Comparison of ENCODE assay signal across 8 mouse cellular contexts in genomic region chr3:129969432-129970395, GRCm38 (mm10). TPM values are rescaled to one million over a fixed set of nuclear protein-coding genes. Genes with fewer than 3 reads are reported as not detected.
DNase-seq lines count a peak whose midpoint lies in the region; ATAC-seq and TF ChIP-seq lines count a peak whose summit lies in the region.

Mcub (minus strand) TSS chr3:129970206.

- H3K9me3 ChIP-seq in E14TG2a.4 (ENCODE audit: low read length) = peaks cover 29% of the 10 kb centered on the region
- H3K9me3 ChIP-seq in forebrain, embryonic 16.5 days (ENCODE audit: control insufficient read depth, low read length) = no peaks in the 10 kb centered on the region
- H3K9me3 ChIP-seq in hindbrain, embryonic 13.5 days = no peaks in the 10 kb centered on the region
- no peaks in the 10 kb centered on the region for H3K9me3 ChIP-seq in midbrain, postnatal 0 days (ENCODE audit: low read length)
- H3K9me3 ChIP-seq in stomach, postnatal 0 days (ENCODE audit: control insufficient read depth, low read length) = no peaks in the 10 kb centered on the region

- H3K4me1 ChIP-seq in E14TG2a.4 (replicated peaks; ENCODE audit: low read depth, low read length) = peaks cover 4% of the 10 kb centered on the region; the same call in 1 of the 2 replicates
- H3K4me1 ChIP-seq in forebrain, embryonic 16.5 days (replicated peaks; ENCODE audit: control insufficient read depth, insufficient read depth, low read length) = peaks cover 22% of the 10 kb centered on the region
- H3K4me1 ChIP-seq in hindbrain, embryonic 13.5 days (replicated peaks) = peaks cover 24% of the 10 kb centered on the region
- peaks cover 4% of the 10 kb centered on the region; the same call in 1 of the 2 replicates for H3K4me1 ChIP-seq in liver, adult 2 months (ENCODE audit: control insufficient read depth, insufficient read depth, low read length)
- peaks cover 7% of the 10 kb centered on the region; the same call in 1 of the 2 replicates for H3K4me1 ChIP-seq in midbrain, postnatal 0 days (ENCODE audit: insufficient read depth, low read length)
- peaks cover 5% of the 10 kb centered on the region; the same call in 1 of the 2 replicates for H3K4me1 ChIP-seq in stomach, postnatal 0 days (replicated peaks; ENCODE audit: control insufficient read depth, insufficient read depth)

- peak within 1 kb of the TSS; percentile 73 for H3K4me3 ChIP-seq in E14TG2a.4 (replicated peaks; ENCODE audit: low read length)
- H3K4me3 ChIP-seq in forebrain, embryonic 16.5 days (replicated peaks; ENCODE audit: low read length) = peak within 1 kb of the TSS; percentile 63
- H3K4me3 ChIP-seq in hindbrain, embryonic 13.5 days = peak within 1 kb of the TSS; percentile 58
- peak within 1 kb of the TSS; percentile 43; the same call in 1 of the 2 replicates for H3K4me3 ChIP-seq in liver, adult 2 months (ENCODE audit: insufficient read depth, low read depth, low read length)
- H3K4me3 ChIP-seq in midbrain, postnatal 0 days (ENCODE audit: low read depth, low read length) = peak within 1 kb of the TSS; percentile 49
- H3K4me3 ChIP-seq in stomach, postnatal 0 days (ENCODE audit: low read depth, low read length) = peak within 1 kb of the TSS; percentile 63

- H3K27me3 ChIP-seq in E14TG2a.4 (ENCODE audit: insufficient read depth, low read length) = peaks cover 25% of the 10 kb centered on the region
- peaks cover 5% of the 10 kb centered on the region; the same call in 1 of the 2 replicates for H3K27me3 ChIP-seq in forebrain, embryonic 16.5 days (replicated peaks; ENCODE audit: control insufficient read depth, insufficient read depth, low read length)
- peaks cover 37% of the 10 kb centered on the region for H3K27me3 ChIP-seq in hindbrain, embryonic 13.5 days
- peaks cover 10% of the 10 kb centered on the region for H3K27me3 ChIP-seq in liver, adult 2 months (ENCODE audit: control insufficient read depth, insufficient read depth, low read length)
- peaks cover 13% of the 10 kb centered on the region for H3K27me3 ChIP-seq in midbrain, postnatal 0 days (ENCODE audit: insufficient read depth, low read length)
- H3K27me3 ChIP-seq in stomach, postnatal 0 days (ENCODE audit: control insufficient read depth, insufficient read depth, low read length) = no peaks in the 10 kb centered on the region

- H3K4me2 ChIP-seq in forebrain, embryonic 16.5 days (ENCODE audit: low read length) = peak within 1 kb of the TSS; percentile 99
- peak within 1 kb of the TSS; percentile 99 for H3K4me2 ChIP-seq in hindbrain, embryonic 13.5 days
- H3K4me2 ChIP-seq in midbrain, postnatal 0 days (ENCODE audit: low read depth, low read length, poor library complexity, severe bottlenecking) = peak within 1 kb of the TSS; percentile 100
- peak within 1 kb of the TSS; percentile 98 for H3K4me2 ChIP-seq in stomach, postnatal 0 days (replicated peaks; ENCODE audit: low read depth)

- TF ChIP-seq POLR2A in liver, adult 2 months (IDR thresholded peaks at IDR 0.05; ENCODE audit: extremely low read depth, insufficient read depth, low read length) = no peak

- TF ChIP-seq EP300 in stomach, postnatal 0 days (optimal IDR thresholded peaks at IDR 0.05) = no peak

- no peak for TF ChIP-seq CTCF in E14TG2a.4 (conservative IDR thresholded peaks at IDR 0.05; ENCODE audit: low read length)
- no peak for TF ChIP-seq CTCF in liver, adult 2 months (IDR thresholded peaks at IDR 0.05; ENCODE audit: low read depth, low read length)
- TF ChIP-seq CTCF in midbrain, postnatal 0 days (IDR thresholded peaks at IDR 0.05) = no peak
- no peak for TF ChIP-seq CTCF in stomach, postnatal 0 days (IDR thresholded peaks at IDR 0.05; ENCODE audit: low read depth)

- under 1% methylated on average over 63 of the region's 63 CpGs for WGBS in forebrain, embryonic 16.5 days
- under 1% methylated on average over 60 of the region's 63 CpGs for WGBS in hindbrain, embryonic 13.5 days
- WGBS in liver, adult 2 months = 2% methylated on average over 62 of the region's 63 CpGs
- under 1% methylated on average over 59 of the region's 63 CpGs for WGBS in midbrain, postnatal 0 days
- WGBS in stomach, postnatal 0 days = under 1% methylated on average over 56 of the region's 63 CpGs

- H3K27ac ChIP-seq in forebrain, embryonic 16.5 days (ENCODE audit: low read length) = peak within 1 kb of the TSS; percentile 29
- 0 out of 2 replicates have a peak within 1 kb of the TSS, but pooled peaks have one; percentile 9 for H3K27ac ChIP-seq in hindbrain, embryonic 13.5 days
- H3K27ac ChIP-seq in liver, adult 2 months (replicated peaks; ENCODE audit: insufficient read depth, low read depth, low read length) = no peak within 1 kb of the TSS
- no peak within 1 kb of the TSS for H3K27ac ChIP-seq in midbrain, postnatal 0 days (ENCODE audit: low read depth, low read length)
- 0 out of 2 replicates have a peak within 1 kb of the TSS, but pooled peaks have one; percentile 13 for H3K27ac ChIP-seq in stomach, postnatal 0 days (replicated peaks)

- peak; percentile 67 to 75 for DNase-seq in adrenal gland, postnatal 36 days
- no peak for DNase-seq in liver, adult 2 months (ENCODE audit: extremely low read depth, low read depth, low spot score)
- no peak for DNase-seq in midbrain, postnatal 0 days (ENCODE audit: low spot score)
- DNase-seq in stomach, postnatal 0 days (ENCODE audit: low spot score) = peak; percentile 65
- DNase-seq in right cerebral cortex, adult 18-20 months = no peak

- no peaks in the 10 kb centered on the region for H3K36me3 ChIP-seq in E14TG2a.4 (ENCODE audit: insufficient read depth, low read length)
- no peaks in the 10 kb centered on the region for H3K36me3 ChIP-seq in forebrain, embryonic 16.5 days (ENCODE audit: control insufficient read depth, insufficient read depth)
- no peaks in the 10 kb centered on the region for H3K36me3 ChIP-seq in hindbrain, embryonic 13.5 days
- H3K36me3 ChIP-seq in liver, adult 2 months (ENCODE audit: control insufficient read depth, insufficient read depth, low read length) = no peaks in the 10 kb centered on the region
- no peaks in the 10 kb centered on the region for H3K36me3 ChIP-seq in midbrain, postnatal 0 days (ENCODE audit: insufficient read depth, low read length)
- no peaks in the 10 kb centered on the region for H3K36me3 ChIP-seq in stomach, postnatal 0 days (ENCODE audit: control insufficient read depth, insufficient read depth, low read length)

- peak; percentile 26 for ATAC-seq in forebrain, embryonic 16.5 days
- peak; percentile 69 for ATAC-seq in hindbrain, embryonic 13.5 days (ENCODE audit: low FRiP score)
- peak; percentile 35 for ATAC-seq in midbrain, postnatal 0 days (ENCODE audit: low FRiP score)
- ATAC-seq in stomach, postnatal 0 days (ENCODE audit: low FRiP score, low TSS enrichment) = peak; percentile 87

- no peaks in the 10 kb centered on the region for H3K79me2 ChIP-seq in liver, adult 2 months (ENCODE audit: control insufficient read depth, insufficient read depth, low read length)

- peak within 1 kb of the TSS; percentile 59 for H3K9ac ChIP-seq in forebrain, embryonic 16.5 days (replicated peaks; ENCODE audit: low read depth, low read length)
- peak within 1 kb of the TSS; percentile 72 for H3K9ac ChIP-seq in hindbrain, embryonic 13.5 days
- peak within 1 kb of the TSS; percentile 8; the same call in 1 of the 2 replicates for H3K9ac ChIP-seq in liver, adult 2 months (ENCODE audit: low read depth, low read length)
- H3K9ac ChIP-seq in midbrain, postnatal 0 days (replicated peaks; ENCODE audit: low read length, poor library complexity, severe bottlenecking) = peak within 1 kb of the TSS; percentile 24; the same call in 1 of the 2 replicates
- H3K9ac ChIP-seq in stomach, postnatal 0 days (ENCODE audit: low read length) = peak within 1 kb of the TSS; percentile 58

RNA-seq across cellular contexts. Expression of gene Mcub, which starts in this region (rescaled TPM):
- total RNA-seq in adrenal gland, postnatal 36 days (2021) = 10 to 100 TPM in 1 of 2 experiments, 1 to 10 TPM in 1; 8.9 to 11.7 TPM
- 4.7 and 7.4 TPM in 2 replicates for polyA plus RNA-seq in forebrain, embryonic 16.5 days (2015; fragmentation: Nextera tagmentation; extraction: Ambion mirVana)
- 3.6 and 4.0 TPM in 2 replicates for polyA plus RNA-seq in hindbrain, embryonic 13.5 days (2015; fragmentation: Nextera tagmentation; extraction: Ambion mirVana)
- 0.27 TPM in 1 of 2 replicates, not detected in the other for total RNA-seq in liver, adult 2 months (2014; rRNA removed)
- 0.09 and 0.12 TPM in 2 replicates for polyA plus RNA-seq in liver, adult 2 months (2012; rRNA removed)
- total RNA-seq in midbrain, postnatal 0 days (2014; rRNA removed) = 6.0 and 6.7 TPM in 2 replicates
- polyA plus RNA-seq in midbrain, postnatal 0 days (2015; fragmentation: Nextera tagmentation; extraction: Ambion mirVana) = 6.4 and 6.9 TPM in 2 replicates
- 8.0 and 8.7 TPM in 2 replicates for polyA plus RNA-seq in stomach, postnatal 0 days (2015; fragmentation: Nextera tagmentation; extraction: Ambion mirVana)

Comparison
In these comparisons a context has a peak if more than half of its experiments do, and no peak if none do; other contexts are left out.
1. DNase-seq: peak in adrenal gland, postnatal 36 days (2 of 2) and stomach, postnatal 0 days (single experiment); none in liver, adult 2 months (single experiment), midbrain, postnatal 0 days (single experiment) and right cerebral cortex, adult 18-20 months (single experiment).
2. ATAC-seq: peak in every context shown above with its lines; median percentile 87 in stomach, postnatal 0 days; 69 in hindbrain, embryonic 13.5 days; 35 in midbrain, postnatal 0 days; 26 in forebrain, embryonic 16.5 days.
3. H3K27ac ChIP-seq: peak in forebrain, embryonic 16.5 days (single experiment), hindbrain, embryonic 13.5 days (single experiment) and stomach, postnatal 0 days (single experiment); none in liver, adult 2 months (single experiment) and midbrain, postnatal 0 days (single experiment).
4. H3K9ac ChIP-seq: peak in every context shown above with its lines; median percentile 72 in hindbrain, embryonic 13.5 days; 59 in forebrain, embryonic 16.5 days; 58 in stomach, postnatal 0 days; 24 in midbrain, postnatal 0 days; 8 in liver, adult 2 months.
5. Peak in every context shown above with its lines, with median percentiles within 50 percentile points of each other: H3K4me3 ChIP-seq and H3K4me2 ChIP-seq.